Mouse (Mus musculus) lung, adult 2 months (tissue): ENCODE data around the gene Mettl17.

Experiments
- CTCF ChIP-seq: fragments of 200-500 bp; IDR thresholded peaks from 2 replicates; pipeline ENCODE4 v1.5.1; 2011; ENCODE audit warnings: mild to moderate bottlenecking, low read length, control low read depth; ENCODE audit not compliant: insufficient read depth
- POLR2A ChIP-seq: fragments of 200-500 bp; IDR thresholded peaks from 2 replicates; pipeline ENCODE4 v1.6.1; 2011; ENCODE audit warnings: low read depth, mild to moderate bottlenecking, control low read depth, low read length, borderline replicate concordance; ENCODE audit errors: extremely low read depth

DNA sequence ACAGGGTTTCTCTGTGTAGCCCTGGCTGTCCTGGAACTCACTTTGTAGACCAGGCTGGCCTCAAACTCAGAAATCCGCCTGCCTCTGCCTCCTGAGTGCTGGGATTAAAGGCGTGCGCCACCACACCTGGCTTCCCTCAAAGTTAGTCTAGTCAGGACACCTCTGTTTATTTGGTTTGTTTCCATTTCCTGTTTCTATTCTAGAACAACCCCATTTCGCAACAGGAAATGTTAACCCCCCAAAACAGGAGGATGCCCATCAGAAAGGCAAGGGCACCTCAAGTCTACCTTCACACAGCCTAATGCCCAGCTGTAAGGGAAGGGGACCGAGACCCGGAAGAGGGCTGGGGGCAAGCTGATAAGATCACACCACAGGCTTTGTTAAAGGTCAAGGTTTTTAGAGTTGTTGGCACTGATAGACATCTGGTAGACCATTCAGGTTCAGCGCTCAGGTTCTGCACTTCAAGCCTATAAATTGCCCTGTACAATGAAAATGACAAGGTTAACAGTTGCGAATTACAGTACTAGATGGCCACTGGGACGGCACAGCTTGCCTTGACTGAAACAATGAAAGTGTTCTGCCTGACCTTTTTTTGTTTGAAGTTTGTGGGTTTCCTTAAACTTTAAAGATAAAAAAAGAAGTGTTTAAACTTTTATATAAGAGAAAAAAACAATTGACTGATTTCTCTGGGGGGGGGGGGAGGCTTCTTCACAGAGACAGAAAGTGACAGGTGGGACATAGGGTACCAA, 7.7 kb downstream of the Mettl17 start, which contains the start of gene Slc39a2:
- TF ChIP-seq CTCF (no peak), POLR2A (no peak)
